Mouse (Mus musculus): ENCODE data around the gene Rfx1.
A peak's percentile ranks its signal among the peaks of the same experiment; 100 is the strongest.

The Rfx1 gene

DNA sequence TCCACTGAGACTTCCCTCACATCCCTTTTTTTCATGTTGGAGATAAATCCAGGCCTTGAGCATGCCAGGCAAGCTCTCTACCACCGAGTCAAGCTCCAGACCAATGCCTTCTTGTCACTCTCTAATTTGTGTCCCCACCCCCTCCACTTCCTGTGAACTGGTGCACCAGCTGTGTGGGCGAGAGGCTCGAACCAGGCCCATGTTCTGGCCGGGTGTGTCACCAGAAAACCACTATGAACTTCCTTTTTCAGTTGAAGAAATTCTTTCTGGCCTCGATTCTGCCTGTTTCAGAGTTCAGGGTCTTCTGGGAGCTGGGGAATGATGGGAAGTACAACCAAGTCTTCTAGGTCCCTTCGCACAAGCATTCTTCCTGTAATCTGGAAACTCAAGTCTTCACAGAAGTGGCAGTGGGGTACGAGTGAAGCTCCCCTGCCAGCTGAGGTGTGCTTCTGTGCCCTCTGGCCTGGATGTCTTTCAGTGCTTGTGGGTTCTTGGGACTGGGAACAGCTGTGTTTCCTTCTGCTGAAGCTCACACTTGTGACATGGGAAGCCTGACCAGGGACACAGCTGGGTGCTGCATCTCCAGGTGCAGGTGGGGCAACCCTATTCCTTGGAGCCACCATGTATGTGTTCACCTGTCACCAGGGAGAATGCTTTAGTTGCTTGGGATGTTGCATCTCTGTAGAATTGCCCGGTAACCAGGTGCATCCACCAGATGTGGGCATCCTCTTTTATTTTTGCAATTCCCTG is 2.6 kb upstream of the Rfx1 start:
- DNase-seq = no peak

GRCm38 (mm10) chr8:84065037-84065436 is 1.6 kb upstream of the Rfx1 start, which contains the start of gene Gm10643:
TSS of gene Gm10643 (minus strand) at chr8:84065137.
- no peak for DNase-seq

DNA sequence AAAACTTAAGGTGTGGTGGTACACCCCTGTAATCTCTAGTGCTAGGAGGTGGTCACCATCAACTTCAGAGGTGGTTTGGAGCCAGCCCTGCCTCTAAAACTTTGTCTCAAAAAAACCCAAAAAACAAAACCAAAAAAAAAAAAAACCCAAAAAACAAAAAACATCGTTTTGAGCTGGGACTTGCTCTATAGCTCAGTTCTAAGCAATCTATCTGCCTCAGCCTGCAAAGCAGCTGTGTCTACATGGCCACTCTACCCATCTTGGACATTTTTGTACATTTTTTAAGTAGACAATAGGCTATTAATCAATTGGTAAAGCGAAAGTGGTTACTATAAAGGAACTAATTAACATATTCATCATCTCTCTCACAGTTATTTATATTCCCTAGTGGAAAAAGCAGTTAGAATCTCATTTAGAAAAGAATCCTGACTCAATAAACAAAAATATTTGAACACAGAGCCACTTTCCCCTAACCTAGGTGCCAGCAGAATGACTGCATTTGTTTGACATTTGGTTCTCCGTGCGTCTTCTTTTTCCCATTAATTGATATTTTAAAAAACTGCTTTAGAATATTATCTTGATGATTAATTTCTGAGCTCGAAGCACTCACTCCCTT is 1.1 kb upstream of the Rfx1 start:
- no peak for DNase-seq

GRCm38 (mm10) chr8:84067047-84067573 is 476 bp downstream of the Rfx1 start:
- peak; percentile 98 for DNase-seq

DNA sequence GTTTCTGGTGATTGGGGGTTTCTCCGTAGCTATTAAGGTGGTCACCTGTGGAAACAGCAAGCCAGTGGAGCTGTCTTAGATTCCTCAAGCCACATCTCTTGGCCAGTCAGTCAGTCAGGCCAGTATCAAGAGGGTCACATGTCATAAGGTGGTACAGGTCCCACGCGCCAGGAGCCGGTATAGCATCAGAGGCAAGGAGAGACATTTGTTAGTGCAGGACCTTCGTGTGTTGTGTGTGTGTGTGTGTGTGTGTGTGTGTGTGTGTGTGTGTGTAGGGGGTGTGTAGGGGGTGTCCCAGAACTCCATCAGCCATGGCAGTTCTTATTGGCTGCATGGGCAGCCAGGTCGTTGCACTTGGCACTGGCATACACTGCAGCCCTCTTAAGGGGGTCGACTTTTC is 1.3 kb downstream of the Rfx1 start:
- DNase-seq = no peak

DNA sequence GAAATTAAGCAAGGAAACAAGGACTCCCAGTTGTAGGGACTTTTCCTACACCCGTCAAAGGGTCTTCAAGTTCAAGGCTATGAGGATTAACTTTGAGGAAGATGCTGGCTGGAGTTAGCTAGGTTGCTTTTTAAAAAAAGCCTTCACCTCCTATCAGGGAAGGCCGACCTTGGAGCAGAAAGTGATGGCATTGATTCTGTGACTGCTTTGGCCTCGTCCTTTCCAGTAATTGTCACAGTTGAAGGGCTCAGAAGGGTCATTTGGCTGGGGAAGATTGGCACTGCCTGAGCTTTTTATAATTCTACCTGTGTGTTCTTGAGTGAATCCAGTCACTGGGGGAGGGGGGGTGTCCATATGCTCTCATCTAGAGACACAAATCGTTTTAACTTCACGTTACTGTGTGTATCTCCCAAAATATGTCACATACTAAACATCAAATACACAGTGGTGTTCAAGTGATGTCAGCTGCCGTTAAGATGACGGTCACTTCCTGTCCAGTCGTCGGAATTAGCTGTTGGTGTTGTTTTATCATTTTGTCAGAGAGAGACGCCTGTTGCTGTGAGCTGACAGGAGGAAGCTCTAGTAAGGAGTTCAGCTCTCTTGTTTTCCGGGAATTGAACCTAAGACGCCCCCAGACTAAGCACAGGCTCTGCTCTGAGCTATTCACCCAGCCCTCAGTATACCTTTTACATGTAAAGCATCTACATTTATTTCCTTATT is 1.8 kb downstream of the Rfx1 start:
- DNase-seq = no peak

DNA sequence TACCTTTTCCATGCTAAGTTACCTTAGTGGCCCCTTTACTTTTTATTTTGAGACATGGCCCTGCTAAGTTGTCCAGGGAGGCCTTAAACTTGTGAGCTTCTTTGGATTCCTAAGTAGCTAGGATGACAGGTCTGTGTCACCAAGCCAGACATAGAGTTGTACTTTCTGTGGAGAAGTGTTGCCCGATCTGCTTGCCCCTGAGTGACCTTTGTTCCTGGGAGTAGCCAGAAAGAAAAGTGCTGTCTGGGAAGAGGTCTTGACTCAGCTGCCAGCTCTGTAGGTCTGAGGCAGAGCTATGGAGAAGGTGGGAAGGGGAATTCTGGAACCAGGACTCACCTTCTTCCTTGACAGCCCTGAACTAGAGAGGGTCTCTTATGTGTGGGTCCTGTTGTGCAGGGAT is 2.5 kb downstream of the Rfx1 start:
- DNase-seq = peak; percentile 37

DNA sequence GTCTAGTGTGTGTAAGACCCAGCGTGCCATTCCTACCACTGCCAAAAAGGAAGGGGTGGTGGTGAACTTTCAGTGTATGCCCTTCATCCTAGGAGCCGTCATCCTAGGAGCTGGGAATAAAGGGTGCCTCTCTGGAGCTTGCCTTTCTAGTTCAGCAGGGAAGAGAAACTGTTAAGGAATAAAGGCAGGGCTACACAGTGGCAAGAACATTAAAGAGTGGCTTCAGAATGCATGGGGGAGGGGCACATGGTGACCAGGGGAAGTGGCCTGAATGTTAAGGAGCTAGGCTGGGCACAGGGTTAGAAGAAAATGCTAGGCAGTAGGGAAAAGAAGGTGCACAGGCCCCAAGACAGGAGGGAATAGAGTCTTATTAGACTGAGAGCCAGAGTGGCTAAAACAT is 3.1 kb downstream of the Rfx1 start:
- no peak for DNase-seq

- DNase-seq = no peak
Observed at GRCm38 (mm10) chr8:84070241-84070640, 3.6 kb downstream of the Rfx1 start.

GRCm38 (mm10) chr8:84070667-84071066 is 4.0 kb downstream of the Rfx1 start:
- DNase-seq = no peak

- DNase-seq = no peak
Observed at GRCm38 (mm10) chr8:84071921-84072320, 5.3 kb downstream of the Rfx1 start.

GRCm38 (mm10) chr8:84072321-84072720 is 5.7 kb downstream of the Rfx1 start:
- no peak for DNase-seq

- DNase-seq = no peak
Observed at GRCm38 (mm10) chr8:84073230-84073976, 6.8 kb downstream of the Rfx1 start.

- no peak for DNase-seq
Observed at GRCm38 (mm10) chr8:84076412-84076811, 9.8 kb downstream of the Rfx1 start.

DNA sequence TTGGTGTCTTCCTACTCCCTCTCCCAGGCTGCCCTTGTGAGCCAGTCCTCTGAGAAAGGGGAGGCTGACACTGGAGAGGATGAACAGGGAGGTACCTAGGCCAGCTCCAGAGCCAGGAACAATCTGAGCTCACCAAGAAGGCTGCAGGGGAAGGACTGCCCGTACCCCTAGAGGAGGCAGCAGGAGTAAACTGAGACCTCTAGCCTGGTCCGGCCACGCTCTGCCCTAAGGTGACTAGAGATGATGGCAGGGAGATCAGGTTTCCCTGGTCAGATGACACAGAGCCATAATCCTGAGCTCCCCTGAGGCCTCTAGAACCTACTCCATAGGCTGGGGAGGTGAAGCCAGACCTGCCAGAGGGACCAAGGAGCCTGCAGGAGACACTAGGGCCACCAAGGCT is 10.2 kb downstream of the Rfx1 start:
- no peak for DNase-seq

GRCm38 (mm10) chr8:84079206-84079605 is 12.6 kb downstream of the Rfx1 start:
- no peak for DNase-seq

DNA sequence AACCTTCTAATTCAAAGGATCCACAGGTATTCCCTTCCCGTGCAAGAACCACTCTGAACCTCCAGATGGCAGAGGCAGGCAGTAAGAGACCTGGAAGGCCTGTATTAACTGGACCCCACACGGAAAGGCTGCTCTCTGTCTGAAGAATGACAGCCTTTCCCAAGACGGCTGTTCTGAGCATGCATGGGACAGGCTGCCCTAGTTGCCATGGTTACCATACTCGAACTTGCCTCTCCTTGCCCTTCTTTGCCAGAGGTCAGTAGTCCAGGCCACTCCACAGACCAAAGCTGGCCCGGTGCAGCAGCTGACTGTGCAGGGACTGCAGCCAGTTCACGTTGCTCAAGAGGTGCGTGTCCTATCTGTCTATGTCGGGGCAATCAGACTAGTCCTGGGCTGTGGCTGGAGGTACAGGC is 17.2 kb downstream of the Rfx1 start:
- peak; percentile 75 for DNase-seq

DNA sequence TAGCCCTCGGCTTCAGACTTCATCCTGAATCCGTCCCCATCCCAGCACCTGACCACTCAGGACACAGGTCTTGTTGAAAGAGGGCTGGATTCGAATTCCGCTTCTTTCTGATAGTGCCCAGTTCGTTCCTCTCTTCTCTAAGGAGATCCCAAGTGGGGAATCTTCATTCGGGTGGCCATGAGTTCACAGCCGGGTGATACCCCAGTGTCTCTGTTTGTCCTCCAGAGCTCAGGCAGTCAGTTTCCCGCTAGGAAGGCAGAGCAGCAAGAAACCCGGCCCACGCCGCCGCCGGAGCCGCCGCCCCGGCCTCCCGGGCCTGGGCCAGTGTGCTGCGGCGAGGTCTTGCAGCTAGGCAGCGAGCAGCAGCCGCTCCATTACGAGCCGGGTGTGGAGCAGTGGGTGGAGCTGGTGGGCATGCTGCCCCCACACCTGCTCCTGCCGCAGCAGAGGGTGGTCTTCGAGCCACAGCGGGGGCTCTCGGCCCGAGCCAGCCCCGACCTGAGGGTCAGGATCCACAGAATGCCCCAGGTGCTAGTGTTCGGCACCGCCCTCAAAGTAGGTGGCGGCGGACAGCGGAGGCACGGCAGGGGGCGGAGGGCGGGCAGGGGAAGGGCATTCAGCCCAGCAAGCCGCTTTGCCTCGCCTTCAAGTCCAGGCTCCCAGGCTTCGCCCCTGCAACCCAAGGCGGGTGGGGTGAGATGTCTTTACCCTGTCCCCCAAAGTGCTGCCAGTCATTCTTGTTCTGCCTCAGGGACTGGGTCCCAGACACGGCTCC is 17.9 kb downstream of the Rfx1 start:
- DNase-seq = peak; percentile 54

DNA sequence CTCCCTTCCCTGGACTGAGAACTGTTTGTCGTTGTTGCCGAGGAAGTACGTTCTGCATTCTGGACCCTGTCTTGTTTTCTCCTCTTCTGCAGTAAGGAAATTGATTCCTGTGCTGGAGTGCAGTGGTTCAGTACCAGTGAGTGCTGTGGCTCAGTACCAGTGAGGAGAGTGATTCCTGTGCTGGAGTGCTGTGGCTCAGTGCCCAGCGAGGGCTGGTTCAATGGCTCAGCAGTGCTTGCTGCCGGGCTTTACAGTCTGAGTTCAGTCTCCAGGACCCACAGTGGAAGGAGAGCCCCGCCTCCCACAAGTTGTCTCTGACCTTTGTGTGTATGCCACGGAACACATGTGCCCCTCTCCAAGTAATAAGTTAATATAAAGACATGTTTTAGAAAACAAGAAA is 20.5 kb downstream of the Rfx1 start:
- DNase-seq = peak; percentile 51

- DNase-seq = no peak
Observed at GRCm38 (mm10) chr8:84087821-84088220, 21.2 kb downstream of the Rfx1 start.

DNA sequence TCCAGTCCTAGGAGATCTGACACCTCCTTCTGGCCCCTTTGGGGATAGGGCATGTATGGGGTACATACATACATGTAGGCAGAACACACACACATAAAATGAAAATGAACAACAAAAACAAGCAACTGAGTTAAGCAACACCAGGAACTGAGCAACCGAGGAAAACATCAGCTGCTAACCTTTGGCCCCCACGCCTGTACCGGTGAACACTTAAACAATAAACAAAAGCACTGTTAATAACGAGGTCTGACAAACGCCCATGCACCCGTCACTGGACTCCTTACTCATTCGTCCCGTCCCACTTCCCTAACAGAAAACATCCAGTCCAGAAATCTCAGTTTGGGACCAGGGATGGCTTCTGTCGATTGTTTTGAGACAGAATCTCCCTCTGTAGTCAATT is 22.6 kb downstream of the Rfx1 start:
- no peak for DNase-seq

DNA sequence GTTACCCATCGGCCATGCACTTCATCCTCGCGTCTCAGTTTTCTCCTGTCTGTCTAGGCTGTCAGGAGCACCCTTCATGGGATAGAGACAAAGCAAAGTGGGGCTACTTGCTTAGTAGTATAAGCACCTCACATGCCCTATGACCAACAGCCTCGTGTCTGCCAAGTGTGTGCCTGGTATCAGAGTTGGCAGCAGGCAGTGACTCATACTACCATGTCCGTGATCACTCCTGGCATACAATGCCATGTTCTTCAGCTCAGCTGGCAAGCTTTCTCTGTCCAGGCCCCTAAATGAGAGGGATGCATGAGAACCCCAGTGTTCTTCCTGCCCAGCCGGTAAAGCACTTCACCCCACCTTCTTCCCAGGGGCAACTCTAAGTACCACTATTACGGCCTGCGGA is 24.0 kb downstream of the Rfx1 start:
- no peak for DNase-seq

All from kidney, adult 18-20 months (tissue).